Mouse (Mus musculus) spleen, postnatal 10 days (tissue): ENCODE data around the gene Lyrm1.

ENCODE experiments used
- DNase-seq, 2 experiments: peaks; one replicate each; pipeline ENCODE4 v3.0.0; 2021 to 2022; ENCODE audit warnings: low spot score in 2 of 2

The Lyrm1 gene

GRCm38 (mm10) chr7:119892198-119892597 lies 3.5 kb upstream of the Lyrm1 start:
- DNase-seq: no peak

- no peak for DNase-seq
Measured at GRCm38 (mm10) chr7:119892742-119893141, 2.9 kb upstream of the Lyrm1 start.

GRCm38 (mm10) chr7:119894818-119895544 lies 680 bp upstream of the Lyrm1 start:
- DNase-seq: peak in 1 of 2 experiments; percentile 35

- no peak for DNase-seq
Measured at GRCm38 (mm10) chr7:119897521-119898109, 2.0 kb downstream of the Lyrm1 start.

GRCm38 (mm10) chr7:119898247-119898856 lies 2.7 kb downstream of the Lyrm1 start:
- no peak for DNase-seq

GRCm38 (mm10) chr7:119899386-119900057 lies 3.9 kb downstream of the Lyrm1 start:
- DNase-seq: no peak

- no peak for DNase-seq
Measured at GRCm38 (mm10) chr7:119906523-119907215, 11.0 kb downstream of the Lyrm1 start.

GRCm38 (mm10) chr7:119911727-119912126 lies 16.1 kb downstream of the Lyrm1 start:
- no peak for DNase-seq

GRCm38 (mm10) chr7:119920457-119920856 lies 24.8 kb downstream of the Lyrm1 start:
- no peak for DNase-seq

- no peak for DNase-seq
Measured at GRCm38 (mm10) chr7:119921054-119921453, 25.4 kb downstream of the Lyrm1 start.

- DNase-seq: no peak
Measured at GRCm38 (mm10) chr7:119928783-119929440, 33.3 kb downstream of the Lyrm1 start.

GRCm38 (mm10) chr7:119936321-119936720 lies 40.7 kb downstream of the Lyrm1 start:
- no peak for DNase-seq

- no peak for DNase-seq
Measured at GRCm38 (mm10) chr7:119937036-119937435, 41.4 kb downstream of the Lyrm1 start.

- no peak for DNase-seq
Measured at GRCm38 (mm10) chr7:119941569-119941968, 45.9 kb downstream of the Lyrm1 start.

- no peak for DNase-seq
Measured at GRCm38 (mm10) chr7:119954047-119954446, 58.4 kb downstream of the Lyrm1 start.

- DNase-seq: no peak
Measured at GRCm38 (mm10) chr7:119957421-119957820, 61.8 kb downstream of the Lyrm1 start.

GRCm38 (mm10) chr7:119959091-119959490 lies 63.4 kb downstream of the Lyrm1 start:
- DNase-seq: no peak

GRCm38 (mm10) chr7:119959491-119959890 lies 63.8 kb downstream of the Lyrm1 start:
- DNase-seq: no peak

- DNase-seq: no peak
Measured at GRCm38 (mm10) chr7:119960006-119960405, 64.3 kb downstream of the Lyrm1 start.

- DNase-seq: no peak
Measured at GRCm38 (mm10) chr7:119960546-119960945, 64.9 kb downstream of the Lyrm1 start.

GRCm38 (mm10) chr7:119961107-119961506 lies 65.4 kb downstream of the Lyrm1 start:
- no peak for DNase-seq
